Mouse (Mus musculus) heart, postnatal 0 days (tissue): ENCODE measurements around the gene Eif2ak3.
"Not testable (repeated sequence)": the region's sequence is repeated elsewhere in the genome, so short reads cannot be mapped to it uniquely, and the experiment has no call there.

Experiments used
- CTCF ChIP-seq: IDR thresholded peaks from 2 replicates; pipeline ENCODE4 v1.5.1; 2016; ENCODE audit warnings: antibody characterized with exemption, control low read depth, low read depth
- EP300 ChIP-seq: IDR thresholded peaks from 2 replicates; pipeline ENCODE4 v1.6.1; 2016; ENCODE audit warnings: antibody characterized with exemption, low read depth

GRCm38 (mm10) chr6:70823277-70823676 lies 21.0 kb upstream of the Eif2ak3 start:
- not testable (repeated sequence) for TF ChIP-seq CTCF, EP300
